Mouse (Mus musculus) C2C12 (cell line): Measurements from ENCODE around the gene Cdc73. TPM values are rescaled to one million over a fixed set of nuclear protein-coding genes. Genes with fewer than 3 reads are reported as not detected.

ENCODE experiments used
- H3K27me3 ChIP-seq: one replicate; pipeline ENCODE4 v1.6.1; 2011; ENCODE audit not compliant: control insufficient read depth, insufficient read depth, insufficient read length
- H3K36me3 ChIP-seq: one replicate; pipeline ENCODE4 v1.6.1; 2011; ENCODE audit not compliant: control insufficient read depth, insufficient read depth
- H3K4me3 ChIP-seq: one replicate; pipeline ENCODE4 v1.5.1; 2011; ENCODE audit warnings: mild to moderate bottlenecking, control low read depth; ENCODE audit not compliant: poor library complexity, insufficient read depth, severe bottlenecking
- H3K79me2 ChIP-seq: one replicate; pipeline ENCODE4 v1.6.1; 2011; ENCODE audit not compliant: control insufficient read depth, insufficient read depth
- H3K79me3 ChIP-seq: one replicate; pipeline ENCODE4 v1.6.1; 2011; ENCODE audit warnings: low read depth, control low read depth
- H3ac ChIP-seq: one replicate; pipeline ENCODE3; 2011; ENCODE audit warnings: low read depth; ENCODE audit not compliant: control insufficient read depth, insufficient read length
- CEBPB ChIP-seq: IDR thresholded peaks from one replicate; pipeline ENCODE4 v1.6.1; 2011; ENCODE audit warnings: low read depth, mild to moderate bottlenecking, control low read depth, moderate library complexity
- CTCF ChIP-seq: IDR thresholded peaks from one replicate; pipeline ENCODE4 v1.5.1; 2011; ENCODE audit not compliant: control insufficient read depth, insufficient read depth, insufficient read length
- FOSL1 ChIP-seq: IDR thresholded peaks from one replicate; pipeline ENCODE4 v1.8.0; 2011; ENCODE audit warnings: mild to moderate bottlenecking, low read length; ENCODE audit not compliant: poor library complexity, insufficient read depth, severe bottlenecking
- MAX ChIP-seq: IDR thresholded peaks from one replicate; pipeline ENCODE4 v1.6.1; 2011; ENCODE audit warnings: mild to moderate bottlenecking, control low read depth
- MYOD1 ChIP-seq: IDR thresholded peaks from one replicate; pipeline ENCODE4 v1.6.1; 2011; ENCODE audit warnings: low read depth; ENCODE audit not compliant: control insufficient read depth, insufficient read length
- MYOG ChIP-seq: IDR thresholded peaks from one replicate; pipeline ENCODE4 v1.6.1; 2011; ENCODE audit not compliant: control insufficient read depth, insufficient read length; ENCODE audit errors: extremely low read depth
- USF1 ChIP-seq: IDR thresholded peaks from one replicate; pipeline ENCODE4 v1.6.1; 2011; ENCODE audit warnings: low read depth, mild to moderate bottlenecking, control low read depth, moderate library complexity
- polyA plus RNA-seq: library from polyadenylated mRNA; unstranded; fragments of >200 nt; fragmentation: generic; extraction: Trizol; gene quantifications from one replicate; pipeline ENCODE4 v1.2.1, GENCODE M21; 2012; ENCODE audit warnings: missing spikeins

The Cdc73 gene
- polyA plus RNA-seq, 1 experiment = 17.4 TPM

- Histone ChIP-seq H3K4me3 (peak overlapping the region; percentile 54), H3K79me3 (peaks cover 6% of the 10 kb centered on the region), H3K36me3 (peaks cover 12% of the 10 kb centered on the region), H3ac (peak overlapping the region; percentile 66), H3K79me2 (peaks cover 7% of the 10 kb centered on the region), H3K27me3 (no peaks in the 10 kb centered on the region)
- TF ChIP-seq USF1 (peak; percentile 98), MYOD1 (no peak), MAX (peak; percentile 72)
Measured at GRCm38 (mm10) chr1:143739361-143740350, 37.0 kb upstream of the Cdc73 start.

GRCm38 (mm10) chr1:143738811-143739210, 36.1 kb upstream of the Cdc73 start:
- TF ChIP-seq MYOD1 (no peak), MYOG (no peak), CTCF (no peak), FOSL1 (no peak), CEBPB (no peak), USF1 (no peak), MAX (no peak)
- Histone ChIP-seq H3K79me3 (peaks cover 6% of the 10 kb centered on the region), H3K36me3 (peaks cover 7% of the 10 kb centered on the region), H3K79me2 (peaks cover 7% of the 10 kb centered on the region), H3K4me3 (peak overlapping the region; percentile 54), H3K27me3 (no peaks in the 10 kb centered on the region), H3ac (no peak overlapping the region)

GRCm38 (mm10) chr1:143733914-143734410, 31.3 kb upstream of the Cdc73 start:
- no peaks in the 10 kb centered on the region for H3K36me3 ChIP-seq
- H3K79me2 ChIP-seq = no peaks in the 10 kb centered on the region
- TF ChIP-seq USF1 (no peak), MYOG (no peak), FOSL1 (no peak), MAX (no peak), CTCF (no peak)
- H3K79me3 ChIP-seq = no peaks in the 10 kb centered on the region
- H3ac ChIP-seq = no peak overlapping the region
- H3K4me3 ChIP-seq = no peak overlapping the region
- H3K27me3 ChIP-seq = no peaks in the 10 kb centered on the region

GRCm38 (mm10) chr1:143731691-143732090, 29.0 kb upstream of the Cdc73 start:
- H3K36me3 ChIP-seq = no peaks in the 10 kb centered on the region
- H3K79me3 ChIP-seq = no peaks in the 10 kb centered on the region
- no peaks in the 10 kb centered on the region for H3K79me2 ChIP-seq
- no peak overlapping the region for H3K4me3 ChIP-seq
- no peaks in the 10 kb centered on the region for H3K27me3 ChIP-seq
- TF ChIP-seq MYOG = no peak
- no peak for TF ChIP-seq USF1
- no peak overlapping the region for H3ac ChIP-seq

GRCm38 (mm10) chr1:143730899-143731298, 28.2 kb upstream of the Cdc73 start:
- H3ac ChIP-seq = no peak overlapping the region
- no peaks in the 10 kb centered on the region for H3K79me2 ChIP-seq
- H3K4me3 ChIP-seq = no peak overlapping the region
- H3K36me3 ChIP-seq = no peaks in the 10 kb centered on the region
- TF ChIP-seq MAX = no peak
- no peak for TF ChIP-seq FOSL1
- no peak for TF ChIP-seq USF1
- TF ChIP-seq CTCF = no peak
- no peak for TF ChIP-seq CEBPB
- no peak for TF ChIP-seq MYOD1
- TF ChIP-seq MYOG = no peak
- H3K79me3 ChIP-seq = no peaks in the 10 kb centered on the region
- no peaks in the 10 kb centered on the region for H3K27me3 ChIP-seq

GRCm38 (mm10) chr1:143727701-143728445, 25.2 kb upstream of the Cdc73 start:
- TF ChIP-seq FOSL1 (no peak), MYOG (no peak), CEBPB (no peak), MYOD1 (no peak), CTCF (no peak), MAX (no peak), USF1 (no peak)

More at GRCm38 (mm10) chr1:143727701-143728445, 25.2 kb upstream of the Cdc73 start:
- H3K36me3 ChIP-seq = no peaks in the 10 kb centered on the region
- H3K4me3 ChIP-seq = no peak overlapping the region
- no peaks in the 10 kb centered on the region for H3K79me2 ChIP-seq
- H3ac ChIP-seq = no peak overlapping the region
- no peaks in the 10 kb centered on the region for H3K27me3 ChIP-seq
- H3K79me3 ChIP-seq = no peaks in the 10 kb centered on the region
